Mouse (Mus musculus): ENCODE results near the gene Samt3. TPM values are rescaled to one million over a fixed set of nuclear protein-coding genes. Genes with fewer than 3 reads are reported as not detected.

Samt3 gene
- not detected in 2 replicates for polyA plus RNA-seq (2014; fragmentation: Nextera tagmentation; extraction: Ambion mirVana)

DNA sequence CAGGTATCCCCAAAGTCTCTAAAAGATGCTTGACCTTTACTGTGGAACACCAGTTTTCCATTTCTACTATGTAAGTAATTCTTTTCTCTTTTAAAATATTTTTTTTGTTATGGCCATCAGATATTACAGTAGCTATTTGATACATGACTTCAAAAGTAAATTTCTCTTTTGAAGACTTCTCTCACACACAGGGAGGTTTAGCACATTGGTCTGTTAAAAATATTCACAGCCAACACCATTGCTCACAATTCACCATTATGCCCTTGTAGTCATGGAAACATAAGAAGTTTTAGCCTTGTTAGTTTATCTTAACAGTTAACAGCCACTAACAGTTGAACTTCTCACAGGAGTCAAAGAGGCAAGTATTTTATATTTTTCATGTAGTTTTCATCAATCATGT, at the start of gene Samt3:
Gene Samt3, plus strand, starts transcription at position 301 of the 400 bp plus-strand sequence.
- Histone ChIP-seq H3K4me2 (ENCODE audit: low read length) (no peak within 1 kb of the TSS), H3K36me3 (ENCODE audit: control insufficient read depth, insufficient read depth, low read length) (no peaks in the 10 kb centered on the region), H3K27me3 (replicated peaks; ENCODE audit: control insufficient read depth, insufficient read depth, low read length) (no peaks in the 10 kb centered on the region), H3K4me3 (ENCODE audit: low read depth, low read length) (no peak within 1 kb of the TSS), H3K9me3 (ENCODE audit: control insufficient read depth, low read length) (no peaks in the 10 kb centered on the region), H3K9ac (ENCODE audit: low read length) (no peak within 1 kb of the TSS), H3K27ac (ENCODE audit: low read depth) (no peak within 1 kb of the TSS), H3K4me1 (replicated peaks; ENCODE audit: control insufficient read depth, insufficient read depth, low read length) (no peaks in the 10 kb centered on the region)
- ATAC-seq (replicated peaks; ENCODE audit: low FRiP score, low TSS enrichment, low read depth): no peak
- DNase-seq (ENCODE audit: low spot score): no peak

DNA sequence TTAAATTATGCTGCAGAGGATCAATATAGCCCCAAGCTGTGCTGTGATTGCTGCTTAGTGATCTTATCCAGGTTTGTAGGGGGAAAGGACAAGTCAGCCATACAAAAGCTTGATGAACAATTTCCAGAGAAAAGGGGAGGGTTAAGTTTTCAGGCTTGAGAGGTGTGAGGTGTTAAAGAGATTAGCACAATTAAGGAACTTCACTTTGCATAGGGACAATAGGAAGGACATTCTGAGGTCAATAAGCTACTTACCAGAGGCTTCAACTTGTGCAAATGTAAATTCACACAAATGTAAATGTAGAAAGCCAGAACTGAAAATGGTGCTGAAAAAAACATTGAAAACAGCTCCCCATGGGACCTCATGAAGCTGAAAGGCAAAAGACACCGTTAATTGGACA, 27.4 kb upstream of the Samt3 start:
- Histone ChIP-seq H3K9ac (ENCODE audit: low read length) (no peak overlapping the region), H3K9me3 (ENCODE audit: control insufficient read depth, low read length) (no peaks in the 10 kb centered on the region), H3K4me1 (replicated peaks; ENCODE audit: control insufficient read depth, insufficient read depth, low read length) (no peaks in the 10 kb centered on the region), H3K4me2 (ENCODE audit: low read length) (no peak overlapping the region), H3K27ac (ENCODE audit: low read depth) (no peak overlapping the region), H3K36me3 (ENCODE audit: control insufficient read depth, insufficient read depth, low read length) (no peaks in the 10 kb centered on the region), H3K4me3 (ENCODE audit: low read depth, low read length) (no peak overlapping the region), H3K27me3 (replicated peaks; ENCODE audit: control insufficient read depth, insufficient read depth, low read length) (no peaks in the 10 kb centered on the region)
- no peak for DNase-seq (ENCODE audit: low spot score)
- 24% methylated on average over 1 of the region's 1 CpGs for WGBS
- ATAC-seq (replicated peaks; ENCODE audit: low FRiP score, low TSS enrichment, low read depth): no peak

DNA sequence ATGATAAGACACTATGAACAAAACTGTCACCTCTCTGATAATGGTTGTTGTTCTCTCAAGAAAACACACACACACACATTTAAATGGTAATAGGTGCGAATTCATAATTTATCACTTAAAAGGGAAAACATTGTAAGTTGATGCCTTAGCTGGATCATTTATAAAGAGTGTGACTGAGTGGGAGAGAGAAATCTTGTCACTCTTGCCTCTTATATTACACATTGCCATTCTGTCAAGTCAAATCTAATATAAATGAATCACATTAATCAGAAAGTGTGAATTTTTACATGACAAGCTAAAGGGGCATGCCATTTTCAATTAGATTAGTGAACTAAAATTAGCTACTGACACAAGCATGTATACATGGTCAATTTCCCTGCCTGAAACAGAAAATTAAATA, 44.7 kb downstream of the Samt3 start:
- Histone ChIP-seq H3K36me3 (ENCODE audit: control insufficient read depth, insufficient read depth, low read length) (no peaks in the 10 kb centered on the region), H3K9me3 (ENCODE audit: control insufficient read depth, low read length) (no peaks in the 10 kb centered on the region), H3K4me3 (ENCODE audit: low read depth, low read length) (no peak overlapping the region), H3K4me1 (replicated peaks; ENCODE audit: control insufficient read depth, insufficient read depth, low read length) (no peaks in the 10 kb centered on the region), H3K4me2 (ENCODE audit: low read length) (no peak overlapping the region), H3K9ac (ENCODE audit: low read length) (no peak overlapping the region), H3K27me3 (replicated peaks; ENCODE audit: control insufficient read depth, insufficient read depth, low read length) (no peaks in the 10 kb centered on the region), H3K27ac (ENCODE audit: low read depth) (no peak overlapping the region)
- 83% methylated on average over 1 of the region's 1 CpGs for WGBS
- ATAC-seq (replicated peaks; ENCODE audit: low FRiP score, low TSS enrichment, low read depth) (no peak), DNase-seq (ENCODE audit: low spot score) (no peak)

Other genes with a start within 250 kb of the Samt3 start
- gene 5430427O19Rik, start 173.8 kb upstream of the Samt3 start, polyA plus RNA-seq (2014; fragmentation: Nextera tagmentation; extraction: Ambion mirVana): 0.14 and 0.16 TPM in 2 replicates
- 0.09 TPM in 1 of 2 replicates, not detected in the other for gene Nr0b1, start 147.6 kb downstream of the Samt3 start, polyA plus RNA-seq (2014; fragmentation: Nextera tagmentation; extraction: Ambion mirVana)

Measured in intestine, embryonic 14.5 days (tissue).